Mouse (Mus musculus) liver, embryonic 14.5 days (tissue): ENCODE measurements around the gene 9130023H24Rik.

Experiments
- CTCF ChIP-seq: IDR thresholded peaks from 2 replicates; pipeline ENCODE4 v1.5.1; 2016; ENCODE audit warnings: antibody characterized with exemption, low read depth, control low read depth
- EP300 ChIP-seq: IDR thresholded peaks from 2 replicates; pipeline ENCODE4 v1.6.1; 2016; ENCODE audit warnings: antibody characterized with exemption, low read depth

DNA sequence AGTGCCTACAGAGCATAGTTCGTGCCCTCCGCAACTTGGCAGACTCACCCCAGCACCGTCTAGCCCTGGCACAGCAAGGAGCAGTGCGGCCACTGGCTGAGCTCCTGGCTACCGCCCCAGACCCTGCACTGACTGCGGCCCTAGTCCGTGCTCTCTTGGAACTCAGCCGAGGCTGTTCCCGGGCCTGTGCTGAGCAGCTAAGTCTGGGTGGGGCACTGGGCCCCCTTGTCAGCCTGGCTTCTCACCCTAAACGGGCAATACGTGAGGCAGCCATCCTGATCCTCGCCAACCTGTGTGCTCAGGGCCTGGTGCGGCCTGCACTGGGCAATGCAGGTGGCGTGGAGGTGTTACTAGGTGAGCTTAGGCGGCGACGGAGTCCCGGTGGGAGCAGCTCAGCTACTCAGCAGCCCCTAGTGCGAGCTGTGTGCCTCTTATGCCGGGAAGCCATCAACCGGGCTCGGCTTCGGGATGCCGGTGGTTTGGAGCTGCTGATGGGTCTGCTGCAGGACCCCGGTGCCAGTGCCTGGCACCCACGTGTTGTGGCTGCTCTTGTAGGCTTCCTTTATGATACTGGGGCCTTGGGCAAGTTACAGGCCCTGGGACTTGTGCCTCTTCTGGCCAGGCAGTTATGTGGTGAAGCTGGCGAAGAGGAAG, 2.4 kb upstream of the 9130023H24Rik start:
- no peak for TF ChIP-seq EP300
- TF ChIP-seq CTCF, result no peak
